Mouse (Mus musculus): Measurements from ENCODE around the gene Srp54c. TPM values are rescaled to one million over a fixed set of nuclear protein-coding genes. Genes with fewer than 3 reads are reported as not detected.

Srp54c gene
- total RNA-seq, 4 experiments from 2014 or later: 33.4 to 40.9 (median 35.9) TPM

GRCm38 (mm10) chr12:55309501-55309900 lies 79.5 kb downstream of the Srp54c start:
- DNase-seq (ENCODE audit: low spot score in 2 of 2): no peak

GRCm38 (mm10) chr12:55311841-55312240 lies 81.9 kb downstream of the Srp54c start:
- no peak for DNase-seq (ENCODE audit: low spot score in 2 of 2)

Other genes starting within 250 kb of the Srp54c start
- gene Gm20403, start 243.6 kb upstream of the Srp54c start, total RNA-seq (2022): not detected
- 1 to 10 TPM; 1.6 to 4.2 (median 3.4) TPM for gene Baz1a, start 215.8 kb upstream of the Srp54c start, total RNA-seq (2022)
- 10 to 100 TPM in 1 of 4 experiments, 1 to 10 TPM in 3; 7.1 to 13.8 (median 8.1) TPM for gene 2700097O09Rik, start 150.1 kb upstream of the Srp54c start, total RNA-seq (2022)
- 100 to 1,000 TPM in 2 of 4 experiments, 10 to 100 TPM in 2; 95.1 to 102 (median 100) TPM for gene Srp54a, start 149.9 kb upstream of the Srp54c start, total RNA-seq (2022)
- gene Fam177a, start 105.7 kb upstream of the Srp54c start, total RNA-seq (2022): 10 to 100 TPM in 3 of 4 experiments, 1 to 10 TPM in 1; 9.9 to 20.4 (median 18.9) TPM
- gene Srp54b, start 75.1 kb upstream of the Srp54c start, total RNA-seq (2022): 10 to 100 TPM; 26.7 to 57.9 (median 45.6) TPM
- 10 to 100 TPM in 1 of 4 experiments, under 1 TPM in 1, not detected in 2; 0.53 to 10.9 TPM for gene 1700047I17Rik2, start 30.6 kb upstream of the Srp54c start, total RNA-seq (2022)
- 10 to 100 TPM in 2 of 4 experiments, 1 to 10 TPM in 2; 8.9 to 11.5 (median 10.3) TPM for gene 1110008L16Rik, start 69.4 kb downstream of the Srp54c start, total RNA-seq (2022)
- 10 to 100 TPM; 11.6 to 13.8 (median 12.8) TPM for gene Ppp2r3c, start 72.8 kb downstream of the Srp54c start, total RNA-seq (2022)
- 100 to 1,000 TPM; 137 to 150 (median 142) TPM for gene Psma6, start 154.1 kb downstream of the Srp54c start, total RNA-seq (2022)

All from left cerebral cortex, adult 8-10 months (tissue).